Mouse (Mus musculus): ENCODE measurements around the gene Glb1l2.

The Glb1l2 gene

GRCm38 (mm10) chr9:26805935-26806666 lies at the start of gene Glb1l2:
Gene Glb1l2 (minus strand): TSS chr9:26806468.
- ATAC-seq (ENCODE audit: low TSS enrichment), result peak; percentile 98

- ATAC-seq (ENCODE audit: low TSS enrichment), result no peak
Measured at GRCm38 (mm10) chr9:26831089-26831488, 24.8 kb upstream of the Glb1l2 start.

- no peak for ATAC-seq (ENCODE audit: low TSS enrichment)
Measured at GRCm38 (mm10) chr9:26819942-26820341, 13.7 kb upstream of the Glb1l2 start.

GRCm38 (mm10) chr9:26808735-26809134 lies 2.5 kb upstream of the Glb1l2 start:
- no peak for ATAC-seq (ENCODE audit: low TSS enrichment)

- ATAC-seq (ENCODE audit: low TSS enrichment), result no peak
Measured at GRCm38 (mm10) chr9:26804321-26804720, 1.9 kb downstream of the Glb1l2 start.

GRCm38 (mm10) chr9:26800357-26800756 lies 5.9 kb downstream of the Glb1l2 start:
- ATAC-seq (ENCODE audit: low TSS enrichment), result no peak

- ATAC-seq (ENCODE audit: low TSS enrichment), result no peak
Measured at GRCm38 (mm10) chr9:26798731-26799130, 7.5 kb downstream of the Glb1l2 start.

GRCm38 (mm10) chr9:26798205-26798604 lies 8.1 kb downstream of the Glb1l2 start:
- ATAC-seq (ENCODE audit: low TSS enrichment), result no peak

GRCm38 (mm10) chr9:26792829-26793228 lies 13.4 kb downstream of the Glb1l2 start:
- ATAC-seq (ENCODE audit: low TSS enrichment), result no peak

GRCm38 (mm10) chr9:26783414-26783975 lies 22.8 kb downstream of the Glb1l2 start:
- peak; percentile 86 for ATAC-seq (ENCODE audit: low TSS enrichment)

- no peak for ATAC-seq (ENCODE audit: low TSS enrichment)
Measured at GRCm38 (mm10) chr9:26778421-26778820, 27.8 kb downstream of the Glb1l2 start.

- peak; percentile 82 for ATAC-seq (ENCODE audit: low TSS enrichment)
Measured at GRCm38 (mm10) chr9:26776122-26776902, 30.0 kb downstream of the Glb1l2 start.

GRCm38 (mm10) chr9:26775700-26776099 lies 30.6 kb downstream of the Glb1l2 start:
- no peak for ATAC-seq (ENCODE audit: low TSS enrichment)

GRCm38 (mm10) chr9:26768181-26768580 lies 38.1 kb downstream of the Glb1l2 start:
- no peak for ATAC-seq (ENCODE audit: low TSS enrichment)

- ATAC-seq (ENCODE audit: low TSS enrichment), result peak; percentile 55; the same call in 1 of the 2 replicates
Measured at GRCm38 (mm10) chr9:26762477-26762876, 43.8 kb downstream of the Glb1l2 start.

- ATAC-seq (ENCODE audit: low TSS enrichment), result no peak
Measured at GRCm38 (mm10) chr9:26760576-26760975, 45.7 kb downstream of the Glb1l2 start.

- ATAC-seq (ENCODE audit: low TSS enrichment), result peak; percentile 89
Measured at GRCm38 (mm10) chr9:26760081-26760480, 46.2 kb downstream of the Glb1l2 start.

- ATAC-seq (ENCODE audit: low TSS enrichment), result no peak
Measured at GRCm38 (mm10) chr9:26748893-26749292, 57.4 kb downstream of the Glb1l2 start.

- ATAC-seq (ENCODE audit: low TSS enrichment), result no peak
Measured at GRCm38 (mm10) chr9:26747121-26747520, 59.1 kb downstream of the Glb1l2 start.

GRCm38 (mm10) chr9:26742817-26743216 lies 63.5 kb downstream of the Glb1l2 start:
- peak; percentile 88 for ATAC-seq (ENCODE audit: low TSS enrichment)

GRCm38 (mm10) chr9:26737116-26737515 lies 69.2 kb downstream of the Glb1l2 start:
- ATAC-seq (ENCODE audit: low TSS enrichment), result no peak

GRCm38 (mm10) chr9:26733986-26734385 lies 72.3 kb downstream of the Glb1l2 start:
- peak; percentile 19 for ATAC-seq (ENCODE audit: low TSS enrichment)
